Mouse (Mus musculus) liver, embryonic 16.5 days (tissue): Measurements from ENCODE around the gene Sox5. TPM values are rescaled to one million over a fixed set of nuclear protein-coding genes. Genes with fewer than 3 reads are reported as not detected.

Source experiments
- ATAC-seq: fragments of 200-750 bp; cut with Nextera tagmentation; 2 replicates; pipeline ENCODE4 v1.8.0; 2017; ENCODE audit warnings: low read depth, mild to moderate bottlenecking, moderate number of reproducible peaks, moderate library complexity
- H3K27ac ChIP-seq: fragments of 300-500 bp; sonication (generic); 2 replicates; pipeline ENCODE4 v1.5.1; 2014; ENCODE audit warnings: mild to moderate bottlenecking, low read length
- H3K27me3 ChIP-seq: fragments of 300-500 bp; sonication (generic); 2 replicates; pipeline ENCODE4 v1.6.1; 2014; ENCODE audit warnings: low read depth, low read length, mixed read lengths; ENCODE audit not compliant: control insufficient read depth, insufficient read depth
- H3K36me3 ChIP-seq: fragments of 300-500 bp; sonication (generic); 2 replicates; pipeline ENCODE4 v1.6.1; 2014; ENCODE audit warnings: mild to moderate bottlenecking; ENCODE audit not compliant: control insufficient read depth, insufficient read depth
- H3K4me1 ChIP-seq: fragments of 300-500 bp; sonication (generic); 2 replicates; pipeline ENCODE4 v1.6.1; 2014; ENCODE audit warnings: low read depth, low read length, mixed read lengths; ENCODE audit not compliant: control insufficient read depth
- H3K4me2 ChIP-seq: fragments of 300-500 bp; sonication (generic); 2 replicates; pipeline ENCODE4 v1.6.1; 2014; ENCODE audit warnings: low read depth, low read length, mixed read lengths
- H3K4me3 ChIP-seq: fragments of 300-500 bp; sonication (generic); 2 replicates; pipeline ENCODE4 v1.5.1; 2014; ENCODE audit warnings: low read depth, mild to moderate bottlenecking, low read length
- H3K9ac ChIP-seq: fragments of 300-500 bp; sonication (generic); 2 replicates; pipeline ENCODE4 v1.6.1; 2014; ENCODE audit warnings: low read depth, low read length
- H3K9me3 ChIP-seq: fragments of 300-500 bp; sonication (generic); replicated peaks from 2 replicates; pipeline ENCODE4 v1.6.1; 2016; ENCODE audit warnings: low read length; ENCODE audit not compliant: control insufficient read depth
- WGBS: fragments of 180-500 bp; shearing (Covaris S2); extraction: QIAGEN DNeasy Blood & Tissue Kit; methylation state at CpG from one replicate; pipeline ENCODE4 v1.1.7; 2014; ENCODE audit not compliant: insufficient replicate concordance; 5-methylcytosine and 5-hydroxymethylcytosine counted together
- polyA plus RNA-seq: library from polyadenylated mRNA; unstranded; fragments of >200 nt; fragmentation: Nextera tagmentation; extraction: Ambion mirVana; gene quantifications from 2 replicates; pipeline ENCODE4 v1.2.1, GENCODE M21; 2015

The Sox5 gene
- polyA plus RNA-seq, 1 experiment from 2014 or later, result 7.5 TPM

DNA sequence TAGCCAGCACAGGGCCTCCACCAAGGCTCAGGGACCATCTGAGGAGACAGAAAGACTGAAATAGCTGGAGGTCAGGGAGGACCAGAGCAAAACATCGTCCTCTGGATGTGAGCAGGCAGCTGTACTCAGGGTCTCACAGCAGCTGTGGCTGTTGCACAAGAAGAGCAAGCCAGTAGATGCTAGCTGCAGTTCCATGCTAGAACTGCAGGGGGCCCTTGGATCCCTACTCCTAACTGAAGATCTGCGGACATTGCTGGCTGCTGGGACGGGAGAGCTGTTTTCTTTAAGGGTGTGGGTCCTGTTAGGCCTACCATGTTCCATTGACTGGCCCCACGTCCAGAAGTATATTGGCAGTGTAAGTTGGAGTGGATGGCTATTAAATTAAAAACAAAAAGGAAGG is 137.1 kb downstream of the Sox5 start:
- 38% methylated on average over 4 of the region's 4 CpGs for WGBS
- no peak overlapping the region for H3K4me3 ChIP-seq
- H3K4me2 ChIP-seq, result no peak overlapping the region
- no peak overlapping the region for H3K9ac ChIP-seq
- H3K27me3 ChIP-seq, result no peaks in the 10 kb centered on the region
- H3K36me3 ChIP-seq, result no peaks in the 10 kb centered on the region
- H3K9me3 ChIP-seq, result no peaks in the 10 kb centered on the region
- no peak overlapping the region for H3K27ac ChIP-seq
- ATAC-seq, result 0 out of 2 replicates have a peak, but pooled peaks have one; percentile 14
- H3K4me1 ChIP-seq, result no peaks in the 10 kb centered on the region; the same call in none of the 2 replicates

DNA sequence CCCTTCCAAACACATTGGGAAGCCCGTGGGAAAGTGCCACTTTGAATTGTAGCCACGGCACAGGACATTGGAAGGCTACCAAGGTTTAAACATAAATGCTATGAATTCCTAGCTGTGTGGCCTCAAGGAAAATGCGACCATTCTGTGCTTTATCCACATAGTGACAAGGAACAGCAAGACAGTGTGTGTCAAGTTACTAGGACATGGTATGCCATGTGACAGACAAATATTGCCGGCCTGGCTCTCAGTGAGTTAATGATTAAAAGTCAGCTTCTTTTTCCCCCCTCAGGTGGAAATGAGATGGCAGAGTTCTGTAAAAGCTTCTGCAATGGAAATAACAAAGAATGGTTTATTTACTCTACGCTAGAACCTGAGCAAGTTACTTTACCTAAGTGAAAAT is 138.2 kb downstream of the Sox5 start:
- H3K27me3 ChIP-seq, result no peaks in the 10 kb centered on the region
- no peak overlapping the region for H3K9ac ChIP-seq
- no peak overlapping the region for H3K4me3 ChIP-seq
- H3K9me3 ChIP-seq, result no peaks in the 10 kb centered on the region
- H3K4me1 ChIP-seq, result no peaks in the 10 kb centered on the region; the same call in none of the 2 replicates
- no peak overlapping the region for H3K27ac ChIP-seq
- 57% methylated on average over 5 of the region's 5 CpGs for WGBS
- peak; percentile 53; the same call in 1 of the 2 replicates for ATAC-seq
- H3K4me2 ChIP-seq, result no peak overlapping the region
- no peaks in the 10 kb centered on the region for H3K36me3 ChIP-seq

- no peak overlapping the region for H3K27ac ChIP-seq
- WGBS, result 51% methylated on average over 5 of the region's 5 CpGs
- no peaks in the 10 kb centered on the region; the same call in 1 of the 2 replicates for H3K4me1 ChIP-seq
- H3K9ac ChIP-seq, result no peak overlapping the region
- no peak for ATAC-seq
- no peak overlapping the region for H3K4me3 ChIP-seq
- H3K36me3 ChIP-seq, result no peaks in the 10 kb centered on the region
- no peaks in the 10 kb centered on the region for H3K9me3 ChIP-seq
- H3K27me3 ChIP-seq, result no peaks in the 10 kb centered on the region
- no peak overlapping the region for H3K4me2 ChIP-seq
Observed at GRCm38 (mm10) chr6:144641888-144642287, 139.9 kb downstream of the Sox5 start.

- Histone ChIP-seq H3K4me3 (no peak overlapping the region), H3K36me3 (no peaks in the 10 kb centered on the region), H3K27me3 (no peaks in the 10 kb centered on the region), H3K4me1 (no peaks in the 10 kb centered on the region; the same call in 1 of the 2 replicates), H3K4me2 (no peak overlapping the region), H3K9me3 (no peaks in the 10 kb centered on the region), H3K9ac (no peak overlapping the region), H3K27ac (no peak overlapping the region)
- WGBS, result 54% methylated on average over 3 of the region's 3 CpGs
- ATAC-seq, result no peak
Observed at GRCm38 (mm10) chr6:144640591-144640990, 141.2 kb downstream of the Sox5 start.

DNA sequence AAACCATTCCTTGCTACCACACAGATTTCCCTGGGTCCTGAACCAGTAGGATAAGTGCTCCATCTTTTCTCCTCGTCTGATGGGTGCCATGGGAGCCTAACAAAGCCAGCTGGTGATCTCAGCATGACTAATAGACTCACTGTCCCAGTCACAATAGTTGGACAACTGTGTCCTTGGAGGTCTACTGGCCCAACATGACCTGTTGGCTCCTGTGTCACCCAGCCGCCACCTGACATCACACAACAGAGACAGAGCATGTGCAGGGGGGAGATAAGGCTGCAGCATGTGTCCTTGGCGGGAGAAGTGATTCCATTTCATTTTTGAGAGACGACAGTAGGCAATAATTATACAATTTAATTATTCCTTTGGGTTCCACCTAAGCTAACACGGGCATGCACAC is 143.2 kb downstream of the Sox5 start:
- WGBS, result 37% methylated on average over 5 of the region's 5 CpGs
- Histone ChIP-seq H3K36me3 (no peaks in the 10 kb centered on the region), H3K27me3 (no peaks in the 10 kb centered on the region), H3K4me1 (no peaks in the 10 kb centered on the region; the same call in 1 of the 2 replicates), H3K4me2 (no peak overlapping the region), H3K9ac (no peak overlapping the region), H3K27ac (no peak overlapping the region), H3K9me3 (no peaks in the 10 kb centered on the region), H3K4me3 (no peak overlapping the region)
- ATAC-seq, result no peak

DNA sequence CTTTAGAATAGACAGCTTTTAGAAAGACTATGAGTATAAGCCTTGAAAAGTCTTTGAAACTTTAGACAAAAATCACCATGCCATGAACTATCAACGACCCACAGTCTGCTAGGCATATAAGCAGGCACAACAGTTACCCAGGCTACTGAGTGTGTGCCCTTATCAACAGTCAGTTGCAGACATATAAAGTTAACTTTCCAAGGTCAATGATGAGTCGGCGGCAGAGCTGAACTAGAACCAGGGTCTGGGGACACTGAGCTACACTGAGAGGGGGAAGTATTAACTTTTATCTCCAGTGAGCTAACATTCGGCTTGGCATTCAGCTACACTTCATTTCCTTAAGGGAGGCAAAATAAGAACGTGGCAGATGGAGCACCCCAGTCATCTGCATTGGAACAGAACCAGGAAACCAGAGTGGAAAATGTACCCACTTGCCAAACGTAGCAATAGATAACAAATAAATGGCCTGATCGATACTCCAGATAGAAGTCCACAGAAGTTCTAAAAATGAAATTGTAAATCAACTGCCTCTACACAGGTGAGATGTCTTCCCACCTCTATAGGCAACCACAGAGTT is 154.2 kb downstream of the Sox5 start:
- ATAC-seq, result no peak
- Histone ChIP-seq H3K27ac (no peak overlapping the region), H3K4me1 (no peaks in the 10 kb centered on the region), H3K27me3 (no peaks in the 10 kb centered on the region), H3K4me2 (no peak overlapping the region), H3K9me3 (no peaks in the 10 kb centered on the region), H3K36me3 (no peaks in the 10 kb centered on the region), H3K4me3 (no peak overlapping the region), H3K9ac (no peak overlapping the region)
- WGBS, result 43% methylated on average over 7 of the region's 7 CpGs

GRCm38 (mm10) chr6:144621089-144621769 is 160.5 kb downstream of the Sox5 start:
- H3K36me3 ChIP-seq, result no peaks in the 10 kb centered on the region
- no peaks in the 10 kb centered on the region for H3K27me3 ChIP-seq
- H3K4me2 ChIP-seq, result no peak overlapping the region
- no peak overlapping the region for H3K27ac ChIP-seq
- no peak overlapping the region for H3K4me3 ChIP-seq
- ATAC-seq, result no peak
- H3K4me1 ChIP-seq, result no peaks in the 10 kb centered on the region
- no peaks in the 10 kb centered on the region for H3K9me3 ChIP-seq
- H3K9ac ChIP-seq, result no peak overlapping the region
- WGBS, result 41% methylated on average over 3 of the region's 3 CpGs

GRCm38 (mm10) chr6:144611383-144611791 is 170.4 kb downstream of the Sox5 start:
- WGBS, result 48% methylated on average over 4 of the region's 4 CpGs
- Histone ChIP-seq H3K27me3 (no peaks in the 10 kb centered on the region), H3K9me3 (no peaks in the 10 kb centered on the region), H3K36me3 (no peaks in the 10 kb centered on the region), H3K4me3 (no peak overlapping the region), H3K4me2 (no peak overlapping the region), H3K9ac (no peak overlapping the region), H3K4me1 (no peaks in the 10 kb centered on the region; the same call in 1 of the 2 replicates), H3K27ac (no peak overlapping the region)
- no peak for ATAC-seq

DNA sequence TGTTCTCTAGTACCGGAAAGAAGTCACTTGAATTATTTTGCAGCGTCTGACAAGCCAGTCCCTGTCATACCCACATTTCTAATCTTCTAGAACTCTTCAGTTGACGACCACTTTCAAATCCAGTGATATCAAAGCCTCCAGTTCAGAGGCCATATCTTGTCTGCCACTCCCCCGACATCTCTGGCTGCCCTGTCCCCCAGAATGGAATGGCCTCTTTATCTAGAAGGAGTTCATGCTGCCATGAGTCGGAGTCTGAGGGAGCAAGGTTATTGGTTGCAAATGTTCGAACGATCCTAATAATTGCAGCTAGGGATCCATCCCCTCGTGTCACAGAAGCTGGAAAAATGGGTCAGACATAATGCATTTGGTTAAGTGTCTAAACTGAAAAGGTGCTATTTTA is 170.9 kb downstream of the Sox5 start:
- 0 out of 2 replicates have a peak, but pooled peaks have one; percentile 32 for ATAC-seq
- H3K4me2 ChIP-seq, result no peak overlapping the region
- no peaks in the 10 kb centered on the region for H3K27me3 ChIP-seq
- 28% methylated on average over 8 of the region's 8 CpGs for WGBS
- H3K9me3 ChIP-seq, result no peaks in the 10 kb centered on the region
- H3K4me1 ChIP-seq, result no peaks in the 10 kb centered on the region; the same call in 1 of the 2 replicates
- H3K27ac ChIP-seq, result no peak overlapping the region
- H3K9ac ChIP-seq, result no peak overlapping the region
- no peaks in the 10 kb centered on the region for H3K36me3 ChIP-seq
- H3K4me3 ChIP-seq, result no peak overlapping the region
